Mouse (Mus musculus) heart, adult 2 months (tissue): ENCODE data around the gene Gm21312.
"Not testable (repeated sequence)": the region's sequence is repeated elsewhere in the genome, so short reads cannot be mapped to it uniquely, and the experiment has no call there.

ENCODE experiments used
- CTCF ChIP-seq: fragments of 200-600 bp; IDR thresholded peaks from 2 replicates; pipeline ENCODE4 v1.8.1; 2022; ENCODE audit warnings: antibody characterized with exemption, mild to moderate bottlenecking, moderate library complexity
- EP300 ChIP-seq: fragments of 200-500 bp; IDR thresholded peaks from 2 replicates; pipeline ENCODE4 v1.6.1; 2011; ENCODE audit warnings: low read depth, low read length, control low read depth; ENCODE audit not compliant: insufficient read depth
- POLR2A ChIP-seq: fragments of 200-500 bp; IDR thresholded peaks from 2 replicates; pipeline ENCODE4 v1.6.1; 2011; ENCODE audit warnings: mild to moderate bottlenecking, low read depth, low read length, control low read depth; ENCODE audit not compliant: insufficient read depth

- TF ChIP-seq CTCF, POLR2A, EP300: not testable (repeated sequence)
These were observed 16.9 kb downstream of the Gm21312 start, which contains the start of gene Gm4340 for GRCm38 (mm10) chr10:104193742-104194141.
